Mouse (Mus musculus): ENCODE results near the gene Phf19. TPM values are rescaled to one million over a fixed set of nuclear protein-coding genes. Genes with fewer than 3 reads are reported as not detected.
A peak's percentile ranks its signal among the peaks of the same experiment; 100 is the strongest.

The Phf19 gene
- total RNA-seq, 1 experiment from 2014 or later: 10.0 TPM

DNA sequence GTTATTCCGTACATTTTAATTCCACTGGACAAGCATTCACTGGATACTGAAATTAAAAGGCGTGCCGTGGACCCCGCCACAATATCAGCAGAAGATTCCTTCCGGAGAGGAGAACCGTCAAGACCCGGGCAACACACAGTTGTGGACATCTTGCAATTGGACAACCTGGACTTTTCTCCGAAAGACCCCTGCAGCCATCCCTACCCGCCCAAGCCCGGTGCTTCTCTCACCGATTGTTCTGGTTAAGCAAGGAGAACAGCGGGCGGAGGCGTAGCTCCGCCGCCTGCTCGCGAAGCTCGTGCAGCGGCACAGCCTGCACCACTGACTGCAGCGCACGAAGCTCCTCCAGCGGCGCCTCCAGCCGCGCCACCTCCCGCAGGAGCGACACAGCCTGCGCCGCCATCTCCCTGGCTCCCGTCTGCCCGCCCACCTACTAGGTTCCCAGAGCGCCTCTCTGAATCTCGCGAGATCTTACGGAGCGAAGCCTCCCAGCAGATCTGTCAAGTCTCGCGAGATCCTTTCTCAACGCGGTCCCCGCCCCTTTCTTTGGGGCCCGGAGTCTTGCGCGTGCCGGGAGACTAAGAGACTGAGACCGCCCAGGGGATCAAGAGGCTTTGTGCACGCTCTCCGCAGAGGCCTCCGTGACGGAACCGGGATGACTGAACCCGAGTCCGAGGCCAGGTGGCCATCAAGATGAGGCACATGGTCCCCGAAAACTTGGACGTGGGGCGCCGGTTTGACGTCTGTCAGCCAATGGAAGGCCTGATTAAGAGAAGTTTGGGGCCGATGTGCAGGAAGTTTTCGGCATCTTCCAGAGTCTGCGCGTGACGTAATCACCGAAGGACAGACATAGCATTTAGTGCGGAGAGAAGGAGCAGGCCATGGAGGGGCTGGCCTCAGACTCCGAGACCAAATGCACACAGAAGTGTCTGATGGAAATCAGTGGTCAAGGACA lies 43.0 kb downstream of the Phf19 start:
- peak; percentile 90 to 95 for ATAC-seq (replicated peaks in 1 of 2; ENCODE audit: insufficient read depth in 1 of 2, low FRiP score in 2 of 2, low TSS enrichment in 1 of 2, low read depth in 1 of 2, poor library complexity in 2 of 2, severe bottlenecking in 2 of 2)

DNA sequence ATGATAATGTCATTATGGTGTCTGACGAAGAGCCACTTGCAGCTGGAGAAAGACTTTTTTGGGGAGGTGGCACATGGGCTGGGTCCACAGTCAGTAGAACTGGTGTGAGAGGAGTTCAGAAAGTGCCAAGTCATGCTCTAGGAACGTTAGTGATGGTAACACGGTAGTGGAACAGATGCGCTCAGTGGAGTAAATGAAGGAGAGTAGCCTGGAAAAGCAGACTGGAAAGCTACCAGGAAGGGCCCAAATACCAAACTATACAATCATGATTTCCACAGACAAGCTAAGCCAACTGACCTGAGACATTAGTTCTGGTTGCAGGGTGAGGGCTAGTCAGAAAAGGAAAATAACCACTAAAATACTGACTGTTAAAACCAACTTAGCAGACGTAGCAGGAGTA lies 44.1 kb downstream of the Phf19 start:
- ATAC-seq (replicated peaks in 1 of 2; ENCODE audit: insufficient read depth in 1 of 2, low FRiP score in 2 of 2, low TSS enrichment in 1 of 2, low read depth in 1 of 2, poor library complexity in 2 of 2, severe bottlenecking in 2 of 2): peak; percentile 40 to 58; a peak in 3 of 4 replicates

DNA sequence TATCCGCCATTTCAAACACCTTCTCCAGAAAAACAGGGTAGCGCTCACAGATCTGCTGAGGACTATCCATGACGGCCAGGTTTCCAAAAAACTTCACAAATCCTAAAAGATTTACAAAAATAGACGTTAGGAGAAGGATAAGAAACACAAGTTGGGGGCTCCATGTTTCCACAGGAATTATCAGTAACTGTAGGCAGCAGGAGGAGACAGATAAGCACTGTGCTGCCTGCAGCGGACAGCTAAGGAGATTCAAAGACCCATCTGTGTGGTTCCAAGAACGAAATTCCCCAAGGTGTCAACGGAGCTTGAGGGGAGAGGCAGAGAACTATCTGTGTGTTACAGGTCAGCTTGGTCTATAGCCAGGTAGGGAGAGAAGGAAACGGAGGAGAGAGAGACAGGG lies 56.1 kb downstream of the Phf19 start:
- no peak for ATAC-seq (replicated peaks in 1 of 2; ENCODE audit: insufficient read depth in 1 of 2, low FRiP score in 2 of 2, low TSS enrichment in 1 of 2, low read depth in 1 of 2, poor library complexity in 2 of 2, severe bottlenecking in 2 of 2)

DNA sequence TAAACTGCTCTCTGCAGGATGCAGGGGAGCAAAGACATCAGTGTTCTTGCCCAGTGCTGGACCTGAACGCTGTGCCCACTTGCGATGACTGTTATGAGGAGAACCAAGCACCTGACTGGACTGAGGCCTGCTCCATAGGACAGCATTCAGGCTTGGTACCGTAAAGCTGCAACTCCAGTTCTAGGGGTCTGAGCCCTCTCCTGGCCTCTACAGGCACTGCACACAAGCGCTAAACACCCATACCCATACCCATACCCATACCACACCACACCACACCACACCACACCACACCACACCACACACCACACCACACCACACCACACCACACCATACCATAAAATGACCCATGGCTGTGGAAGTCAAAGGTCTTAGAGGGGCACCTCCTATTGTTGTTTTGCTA lies 58.6 kb downstream of the Phf19 start:
- no peak for ATAC-seq (replicated peaks in 1 of 2; ENCODE audit: insufficient read depth in 1 of 2, low FRiP score in 2 of 2, low TSS enrichment in 1 of 2, low read depth in 1 of 2, poor library complexity in 2 of 2, severe bottlenecking in 2 of 2)

DNA sequence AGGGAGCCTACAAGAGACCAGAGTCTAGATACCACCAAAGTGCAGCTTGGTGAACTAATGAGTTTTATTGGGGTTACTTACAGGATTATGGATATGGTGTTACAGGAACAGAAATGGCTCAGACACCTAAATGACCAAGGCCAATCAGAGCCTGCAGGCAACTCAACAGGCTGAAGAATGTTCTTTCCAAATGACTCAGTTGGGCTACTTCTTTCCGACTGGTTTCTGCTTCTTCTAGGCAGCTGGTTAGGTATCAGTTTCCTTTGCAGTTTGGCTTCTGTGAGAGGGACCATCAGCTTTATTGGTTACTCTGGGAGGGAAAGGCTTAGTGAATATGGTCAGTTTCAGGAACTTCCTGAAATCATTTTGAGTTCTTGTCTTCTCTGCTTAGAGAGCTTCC lies 66.1 kb downstream of the Phf19 start:
- ATAC-seq (replicated peaks in 1 of 2; ENCODE audit: insufficient read depth in 1 of 2, low FRiP score in 2 of 2, low TSS enrichment in 1 of 2, low read depth in 1 of 2, poor library complexity in 2 of 2, severe bottlenecking in 2 of 2): no peak

Other genes with a start within 250 kb of the Phf19 start
- 101 and 110 TPM in 2 replicates for gene Gapvd1, start 158.8 kb downstream of the Phf19 start, total RNA-seq (2017)
- 812 and 949 TPM in 2 replicates for gene Hspa5, start 142.1 kb downstream of the Phf19 start, total RNA-seq (2017)
- 34.9 and 66.2 TPM in 2 replicates for gene Rabepk, start 114.1 kb downstream of the Phf19 start, total RNA-seq (2017)
- 76.7 and 81.1 TPM in 2 replicates for gene Fbxw2, start 87.7 kb downstream of the Phf19 start, total RNA-seq (2017)
- gene Gm34653, start 81.0 kb downstream of the Phf19 start, total RNA-seq (2017): not detected in 2 replicates
- gene Cutal, start 39.6 kb downstream of the Phf19 start, total RNA-seq (2017): not detected in 2 replicates
- gene Psmd5, start 39.1 kb downstream of the Phf19 start, total RNA-seq (2017): 27.8 and 54.6 TPM in 2 replicates
- 6.3 and 11.3 TPM in 2 replicates for gene Traf1, start 47.7 kb upstream of the Phf19 start, total RNA-seq (2017)
- 0.25 TPM in 1 of 2 replicates, not detected in the other for gene Hc, start 147.4 kb upstream of the Phf19 start, total RNA-seq (2017)
- 1.1 and 2.3 TPM in 2 replicates for gene AI182371, start 187.5 kb upstream of the Phf19 start, total RNA-seq (2017)
- gene Cntrl, start 195.5 kb upstream of the Phf19 start, total RNA-seq (2017): 141 and 159 TPM in 2 replicates

Data from hematopoietic stem cell, adult 5-6 weeks (primary cell).